Mouse (Mus musculus) intestine, postnatal 0 days (tissue): ENCODE data around the gene Smarcad1. TPM values are rescaled to one million over a fixed set of nuclear protein-coding genes. Genes with fewer than 3 reads are reported as not detected.
A peak's percentile ranks its signal among the peaks of the same experiment; 100 is the strongest.

Experiments
- ATAC-seq: fragments of 200-750 bp; cut with Nextera tagmentation; 2 replicates; pipeline ENCODE4 v1.8.0; 2017; ENCODE audit warnings: mild to moderate bottlenecking, moderate TSS enrichment, moderate library complexity
- H3K27ac ChIP-seq: fragments of 300-500 bp; sonication (generic); 2 replicates; pipeline ENCODE4 v1.5.1; 2014; ENCODE audit warnings: mild to moderate bottlenecking, low read depth, low read length, moderate library complexity
- H3K27me3 ChIP-seq: fragments of 300-500 bp; sonication (generic); replicated peaks from 2 replicates; pipeline ENCODE4 v1.6.1; 2014; ENCODE audit warnings: low read length, mixed read lengths; ENCODE audit not compliant: control insufficient read depth, insufficient read depth
- H3K36me3 ChIP-seq: fragments of 300-500 bp; sonication (generic); 2 replicates; pipeline ENCODE4 v1.6.1; 2014; ENCODE audit warnings: mild to moderate bottlenecking, moderate library complexity; ENCODE audit not compliant: control insufficient read depth, insufficient read depth
- H3K4me1 ChIP-seq: fragments of 300-500 bp; sonication (generic); replicated peaks from 2 replicates; pipeline ENCODE4 v1.6.1; 2014; ENCODE audit warnings: antibody characterized with exemption, low read length, mixed read lengths; ENCODE audit not compliant: control insufficient read depth, insufficient read depth
- H3K4me2 ChIP-seq: fragments of 300-500 bp; sonication (generic); replicated peaks from 2 replicates; pipeline ENCODE4 v1.6.1; 2014; ENCODE audit warnings: low read depth, mild to moderate bottlenecking, moderate library complexity
- H3K4me3 ChIP-seq: fragments of 300-500 bp; sonication (generic); 2 replicates; pipeline ENCODE4 v1.5.1; 2014; ENCODE audit warnings: low read depth, low read length
- H3K9ac ChIP-seq: fragments of 300-500 bp; sonication (generic); 2 replicates; pipeline ENCODE4 v1.6.1; 2014; ENCODE audit warnings: mild to moderate bottlenecking, low read depth, low read length
- H3K9me3 ChIP-seq: fragments of 300-500 bp; sonication (generic); 2 replicates; pipeline ENCODE4 v1.6.1; 2016; ENCODE audit warnings: mixed run types; ENCODE audit not compliant: control insufficient read depth
- CTCF ChIP-seq: sonication (generic); IDR thresholded peaks from 2 replicates; pipeline ENCODE4 v1.5.1; 2016; ENCODE audit warnings: low read depth, mild to moderate bottlenecking, control low read depth, antibody characterized with exemption, moderate library complexity
- WGBS: fragments of 180-500 bp; shearing (Covaris S2); extraction: QIAGEN DNeasy Blood & Tissue Kit; methylation state at CpG from one replicate; pipeline ENCODE4 v1.1.7; 2014; 5-methylcytosine and 5-hydroxymethylcytosine counted together
- polyA plus RNA-seq: library from polyadenylated mRNA; unstranded; fragments of >200 nt; fragmentation: Nextera tagmentation; extraction: Ambion mirVana; gene quantifications from 2 replicates; pipeline ENCODE4 v1.2.1, GENCODE M21; 2015

Smarcad1 gene
- polyA plus RNA-seq, 1 experiment from 2014 or later = 30.9 TPM

DNA sequence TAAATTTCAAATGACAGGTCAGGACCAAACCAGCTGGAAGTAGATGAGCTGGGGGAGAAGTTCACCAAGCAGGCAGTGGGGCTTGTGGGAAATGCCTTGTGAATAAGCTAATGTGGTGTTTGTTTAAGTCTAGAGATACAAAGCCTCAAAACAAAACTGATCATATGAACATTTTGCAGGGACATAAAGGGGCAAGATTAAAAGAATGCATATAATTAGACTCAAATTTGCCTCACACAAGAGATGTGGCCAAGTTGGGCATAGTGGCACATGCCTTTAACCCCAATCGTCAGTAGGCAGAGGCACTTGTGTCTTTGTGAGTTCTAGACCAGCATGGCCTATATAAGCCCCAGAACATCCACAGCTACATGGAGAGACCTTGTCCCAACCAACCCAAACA is 99.9 kb downstream of the Smarcad1 start:
- no peak overlapping the region for H3K27ac ChIP-seq
- WGBS = 78% methylated on average over 1 of the region's 1 CpGs
- H3K4me1 ChIP-seq = no peaks in the 10 kb centered on the region; the same call in 1 of the 2 replicates
- H3K36me3 ChIP-seq = no peaks in the 10 kb centered on the region
- no peak overlapping the region for H3K9ac ChIP-seq
- H3K4me3 ChIP-seq = no peak overlapping the region
- no peak for ATAC-seq
- no peak overlapping the region for H3K4me2 ChIP-seq
- H3K27me3 ChIP-seq = no peaks in the 10 kb centered on the region
- H3K9me3 ChIP-seq = no peaks in the 10 kb centered on the region
- TF ChIP-seq CTCF = no peak

- no peaks in the 10 kb centered on the region for H3K27me3 ChIP-seq
- H3K9ac ChIP-seq = no peak within 1 kb of the TSS
- H3K36me3 ChIP-seq = no peaks in the 10 kb centered on the region
- WGBS = 23% methylated on average over 16 of the region's 16 CpGs
- H3K4me2 ChIP-seq = peak within 1 kb of the TSS; percentile 46
- TF ChIP-seq CTCF = no peak
- ATAC-seq = peak; percentile 96
- H3K27ac ChIP-seq = peak within 1 kb of the TSS; percentile 41; the same call in 1 of the 2 replicates
- no peaks in the 10 kb centered on the region; the same call in 1 of the 2 replicates for H3K4me1 ChIP-seq
- no peaks in the 10 kb centered on the region for H3K9me3 ChIP-seq
- 0 out of 2 replicates have a peak within 1 kb of the TSS, but pooled peaks have one; percentile 4 for H3K4me3 ChIP-seq
These were observed 102.3 kb downstream of the Smarcad1 start, which contains the start of gene Hpgds for GRCm38 (mm10) chr6:65144621-65145205. TSS of gene Hpgds (minus strand) at chr6:65144908.

- no peak for TF ChIP-seq CTCF
- Histone ChIP-seq H3K9me3 (no peaks in the 10 kb centered on the region), H3K4me3 (no peak overlapping the region), H3K27me3 (no peaks in the 10 kb centered on the region), H3K4me1 (no peaks in the 10 kb centered on the region; the same call in 1 of the 2 replicates), H3K4me2 (no peak overlapping the region), H3K36me3 (no peaks in the 10 kb centered on the region), H3K9ac (no peak overlapping the region), H3K27ac (no peak overlapping the region)
- no peak for ATAC-seq
- 83% methylated on average over 4 of the region's 4 CpGs for WGBS
These were observed 104.0 kb downstream of the Smarcad1 start for GRCm38 (mm10) chr6:65146363-65146762.

GRCm38 (mm10) chr6:65150703-65151102 is 108.3 kb downstream of the Smarcad1 start:
- ATAC-seq = no peak
- Histone ChIP-seq H3K36me3 (no peaks in the 10 kb centered on the region), H3K27ac (no peak overlapping the region), H3K9me3 (no peaks in the 10 kb centered on the region), H3K4me1 (no peaks in the 10 kb centered on the region), H3K4me2 (peak overlapping the region; percentile 38), H3K27me3 (no peaks in the 10 kb centered on the region), H3K9ac (no peak overlapping the region), H3K4me3 (no peak overlapping the region)
- 17% methylated on average over 22 of the region's 22 CpGs for WGBS
- no peak for TF ChIP-seq CTCF

GRCm38 (mm10) chr6:65153570-65153969 is 111.2 kb downstream of the Smarcad1 start:
- TF ChIP-seq CTCF = no peak
- no peak overlapping the region for H3K9ac ChIP-seq
- H3K4me2 ChIP-seq = no peak overlapping the region
- no peak for ATAC-seq
- no peak overlapping the region for H3K4me3 ChIP-seq
- 71% methylated on average over 3 of the region's 3 CpGs for WGBS
- no peaks in the 10 kb centered on the region for H3K36me3 ChIP-seq
- H3K27ac ChIP-seq = no peak overlapping the region
- no peaks in the 10 kb centered on the region for H3K4me1 ChIP-seq
- no peaks in the 10 kb centered on the region for H3K9me3 ChIP-seq
- no peaks in the 10 kb centered on the region for H3K27me3 ChIP-seq

- H3K27me3 ChIP-seq = no peaks in the 10 kb centered on the region
- H3K4me1 ChIP-seq = no peaks in the 10 kb centered on the region
- no peaks in the 10 kb centered on the region for H3K9me3 ChIP-seq
- TF ChIP-seq CTCF = no peak
- no peaks in the 10 kb centered on the region for H3K36me3 ChIP-seq
- 87% methylated on average over 4 of the region's 4 CpGs for WGBS
- no peak for ATAC-seq
- H3K4me2 ChIP-seq = no peak overlapping the region
- no peak overlapping the region for H3K27ac ChIP-seq
- no peak overlapping the region for H3K4me3 ChIP-seq
- H3K9ac ChIP-seq = no peak overlapping the region
These were observed 114.7 kb downstream of the Smarcad1 start for GRCm38 (mm10) chr6:65157042-65157441.
